Mouse (Mus musculus) lung, postnatal 0 days (tissue): Measurements from ENCODE around the gene Anxa9. TPM values are rescaled to one million over a fixed set of nuclear protein-coding genes. Genes with fewer than 3 reads are reported as not detected.

ENCODE experiments used
- ATAC-seq: fragments of 200-750 bp; cut with Nextera tagmentation; 2 replicates; pipeline ENCODE4 v1.8.0; 2017; ENCODE audit warnings: moderate library complexity
- DNase-seq: peaks from one replicate; pipeline ENCODE4 v3.0.0-alpha.2; 2016; ENCODE audit warnings: low spot score
- H3K27ac ChIP-seq: fragments of 300-500 bp; sonication (generic); 2 replicates; pipeline ENCODE4 v1.5.1; 2014; ENCODE audit warnings: antibody characterized with exemption, mild to moderate bottlenecking, low read length, mixed read lengths
- H3K27me3 ChIP-seq: fragments of 300-500 bp; sonication (generic); replicated peaks from 2 replicates; pipeline ENCODE4 v1.6.1; 2014; ENCODE audit warnings: low read length, mixed read lengths; ENCODE audit not compliant: insufficient read depth
- H3K36me3 ChIP-seq: fragments of 300-500 bp; sonication (generic); 2 replicates; pipeline ENCODE4 v1.6.1; 2014; ENCODE audit warnings: low read length, mixed read lengths; ENCODE audit not compliant: insufficient read depth
- H3K4me1 ChIP-seq: fragments of 300-500 bp; sonication (generic); 2 replicates; pipeline ENCODE4 v1.6.1; 2014; ENCODE audit warnings: antibody characterized with exemption, low read depth, low read length, mixed read lengths; ENCODE audit not compliant: insufficient read depth
- H3K4me2 ChIP-seq: fragments of 300-500 bp; sonication (generic); replicated peaks from 2 replicates; pipeline ENCODE4 v1.6.1; 2014; ENCODE audit warnings: low read depth, mild to moderate bottlenecking, low read length, moderate library complexity, mixed read lengths
- H3K4me3 ChIP-seq: fragments of 300-500 bp; sonication (generic); 2 replicates; pipeline ENCODE4 v1.5.1; 2014; ENCODE audit warnings: low read depth, low read length
- H3K9ac ChIP-seq: fragments of 300-500 bp; sonication (generic); replicated peaks from 2 replicates; pipeline ENCODE4 v1.6.1; 2014; ENCODE audit warnings: low read depth, mild to moderate bottlenecking
- H3K9me3 ChIP-seq: fragments of 300-500 bp; sonication (generic); 2 replicates; pipeline ENCODE4 v1.6.1; 2016; ENCODE audit warnings: low read length, mixed read lengths
- CTCF ChIP-seq: IDR thresholded peaks from 2 replicates; pipeline ENCODE4 v1.5.1; 2016; ENCODE audit warnings: antibody characterized with exemption, mild to moderate bottlenecking
- EP300 ChIP-seq: IDR thresholded peaks from 2 replicates; pipeline ENCODE4 v1.6.1; 2016; ENCODE audit warnings: antibody characterized with exemption, mild to moderate bottlenecking, control low read depth
- WGBS: fragments of 180-500 bp; shearing (Covaris S2); extraction: QIAGEN DNeasy Blood & Tissue Kit; methylation state at CpG from one replicate; pipeline ENCODE4 v1.1.7; 2014; 5-methylcytosine and 5-hydroxymethylcytosine counted together
- polyA plus RNA-seq: library from polyadenylated mRNA; unstranded; fragments of >200 nt; fragmentation: Nextera tagmentation; extraction: Ambion mirVana; gene quantifications from 2 replicates; pipeline ENCODE4 v1.2.1, GENCODE M21; 2015

Gene Anxa9
- polyA plus RNA-seq, 1 experiment from 2014 or later: 1.4 TPM

DNA sequence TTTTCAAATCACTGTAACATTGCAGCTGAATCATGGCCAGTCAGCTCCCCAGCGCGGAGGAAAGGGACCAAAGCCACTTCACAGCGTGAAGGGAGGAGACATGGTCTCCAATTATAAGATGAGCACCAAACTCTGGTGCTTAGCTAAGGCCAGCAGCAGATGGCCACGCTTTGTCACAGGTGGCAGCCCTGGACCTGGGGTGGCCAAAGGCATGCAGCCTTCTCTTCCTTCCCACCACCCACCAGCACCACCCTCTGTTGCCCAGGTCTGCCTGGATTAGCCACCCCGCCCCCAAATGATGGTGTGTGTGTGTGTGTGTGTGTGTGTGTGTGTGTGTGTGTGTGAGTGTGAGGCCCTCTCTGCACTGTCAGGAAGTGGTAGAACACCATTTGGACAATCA is 33.5 kb downstream of the Anxa9 start:
- TF ChIP-seq CTCF (no peak), EP300 (no peak)
- DNase-seq: no peak
- 85% methylated on average over 5 of the region's 5 CpGs for WGBS
- no peaks in the 10 kb centered on the region for H3K36me3 ChIP-seq
- no peak overlapping the region for H3K27ac ChIP-seq
- H3K4me1 ChIP-seq: no peaks in the 10 kb centered on the region
- no peaks in the 10 kb centered on the region for H3K9me3 ChIP-seq
- no peak overlapping the region for H3K9ac ChIP-seq
- no peak overlapping the region for H3K4me2 ChIP-seq
- H3K27me3 ChIP-seq: no peaks in the 10 kb centered on the region
- no peak overlapping the region for H3K4me3 ChIP-seq
- no peak for ATAC-seq

DNA sequence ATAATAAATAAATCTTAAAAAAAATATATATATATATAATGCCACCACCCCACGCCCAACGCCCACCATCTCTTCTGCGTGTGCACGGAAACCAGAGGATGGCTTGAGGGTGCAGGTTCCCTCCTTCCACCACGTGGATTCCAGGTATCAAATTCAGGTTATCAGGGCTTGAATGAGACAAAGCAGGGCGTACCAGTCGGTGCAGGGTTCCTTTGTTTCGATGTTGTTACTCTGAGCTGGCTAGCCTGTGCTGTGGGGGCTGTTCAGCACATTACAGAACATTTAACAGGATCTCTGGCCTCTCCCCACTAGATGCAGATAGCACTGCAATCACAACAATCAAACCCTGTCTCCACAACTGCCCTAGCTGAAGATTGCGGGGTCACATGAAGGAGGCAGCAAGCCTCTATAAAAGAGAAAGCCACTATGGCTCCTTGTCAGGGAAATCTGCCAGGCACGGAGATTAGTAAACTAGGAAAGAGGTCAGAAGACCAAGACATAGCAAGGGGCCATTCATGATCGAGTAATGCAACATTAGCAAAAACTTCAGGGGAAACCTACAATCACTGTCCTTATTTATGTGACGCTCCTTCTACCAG is 36.1 kb downstream of the Anxa9 start:
- Histone ChIP-seq H3K9ac (no peak overlapping the region), H3K27ac (no peak overlapping the region), H3K4me1 (no peaks in the 10 kb centered on the region), H3K4me2 (no peak overlapping the region), H3K9me3 (no peaks in the 10 kb centered on the region), H3K36me3 (0 out of 2 replicates have a peak, but pooled peaks cover 7% of the 10 kb centered on the region), H3K4me3 (no peak overlapping the region), H3K27me3 (no peaks in the 10 kb centered on the region)
- ATAC-seq (no peak), DNase-seq (no peak)
- TF ChIP-seq CTCF: no peak
- no peak for TF ChIP-seq EP300
- WGBS: 83% methylated on average over 12 of the region's 12 CpGs

DNA sequence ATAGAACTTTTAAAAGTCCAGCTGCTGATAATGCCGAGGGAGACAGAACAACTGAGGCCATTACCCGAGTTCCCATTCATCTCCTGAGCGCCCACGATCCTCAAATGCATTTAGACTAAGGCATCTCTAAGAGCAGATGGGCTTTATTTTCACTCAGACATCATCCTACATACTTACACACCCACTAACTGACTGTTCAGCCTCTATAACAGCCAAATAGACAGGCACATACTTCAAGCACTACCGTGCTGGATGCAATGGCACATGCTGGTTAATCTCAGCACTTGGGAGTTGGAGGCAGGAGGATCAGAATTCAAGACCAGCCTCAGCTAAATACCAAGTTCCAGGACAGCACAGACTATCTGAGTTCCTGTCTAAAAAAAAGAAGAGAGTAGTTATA is 37.2 kb downstream of the Anxa9 start:
- H3K27me3 ChIP-seq: no peaks in the 10 kb centered on the region
- 0 out of 2 replicates have a peak, but pooled peaks cover 7% of the 10 kb centered on the region for H3K36me3 ChIP-seq
- TF ChIP-seq CTCF (no peak), EP300 (no peak)
- no peaks in the 10 kb centered on the region for H3K9me3 ChIP-seq
- H3K4me3 ChIP-seq: no peak overlapping the region
- H3K4me2 ChIP-seq: no peak overlapping the region
- H3K4me1 ChIP-seq: no peaks in the 10 kb centered on the region
- no peak overlapping the region for H3K9ac ChIP-seq
- DNase-seq (no peak), ATAC-seq (no peak)
- WGBS: 82% methylated on average over 5 of the region's 5 CpGs
- H3K27ac ChIP-seq: no peak overlapping the region

DNA sequence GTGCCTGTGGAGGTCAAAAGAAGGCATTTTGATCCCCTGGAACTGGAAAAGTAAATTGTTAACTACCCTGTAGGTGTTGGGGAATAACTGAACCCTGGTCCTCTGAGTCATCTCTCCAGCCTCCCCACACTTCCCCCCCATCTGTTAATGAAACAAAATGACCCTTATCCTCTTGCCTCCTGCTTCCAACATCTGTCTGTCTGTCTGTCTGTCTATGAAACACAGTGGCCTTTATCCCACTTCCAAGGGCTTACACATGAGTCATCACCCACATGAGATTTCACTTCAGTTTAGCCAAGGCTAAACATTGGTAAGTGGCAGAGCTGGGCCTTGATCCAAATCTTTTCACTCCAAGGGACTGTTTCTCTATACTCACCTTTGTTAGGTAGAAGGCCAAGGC is 39.1 kb downstream of the Anxa9 start:
- Histone ChIP-seq H3K9ac (no peak overlapping the region), H3K36me3 (peaks cover 13% of the 10 kb centered on the region), H3K4me2 (no peak overlapping the region), H3K27ac (no peak overlapping the region), H3K4me3 (no peak overlapping the region), H3K9me3 (no peaks in the 10 kb centered on the region), H3K4me1 (no peaks in the 10 kb centered on the region), H3K27me3 (no peaks in the 10 kb centered on the region)
- no peak for DNase-seq
- no peak for ATAC-seq
- no peak for TF ChIP-seq CTCF
- TF ChIP-seq EP300: no peak

DNA sequence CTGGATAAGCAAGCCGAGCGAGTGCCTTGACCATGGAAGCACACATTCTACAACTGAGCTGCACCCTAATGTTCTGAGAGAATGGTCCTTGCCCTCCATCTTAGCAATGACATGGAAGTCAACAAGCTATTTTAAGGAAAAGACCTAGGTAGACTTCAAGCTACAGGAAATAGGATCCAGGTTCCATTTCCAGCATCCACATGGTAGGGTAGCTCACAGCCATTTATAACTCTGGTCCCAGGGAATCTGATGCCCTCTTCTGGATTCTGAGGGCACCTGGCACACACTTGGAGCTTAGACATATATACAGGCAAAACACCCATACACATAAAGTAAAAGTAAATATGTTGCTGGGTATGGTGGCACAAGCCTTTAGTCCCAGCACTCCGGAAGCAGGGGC is 40.9 kb downstream of the Anxa9 start:
- TF ChIP-seq EP300: no peak
- no peak for TF ChIP-seq CTCF
- no peak overlapping the region for H3K4me3 ChIP-seq
- WGBS: 93% methylated on average over 3 of the region's 3 CpGs
- H3K9ac ChIP-seq: no peak overlapping the region
- H3K4me2 ChIP-seq: no peak overlapping the region
- no peaks in the 10 kb centered on the region for H3K4me1 ChIP-seq
- no peak overlapping the region for H3K27ac ChIP-seq
- no peak for DNase-seq
- ATAC-seq: no peak
- no peaks in the 10 kb centered on the region for H3K27me3 ChIP-seq
- peaks cover 13% of the 10 kb centered on the region for H3K36me3 ChIP-seq
- no peaks in the 10 kb centered on the region for H3K9me3 ChIP-seq

DNA sequence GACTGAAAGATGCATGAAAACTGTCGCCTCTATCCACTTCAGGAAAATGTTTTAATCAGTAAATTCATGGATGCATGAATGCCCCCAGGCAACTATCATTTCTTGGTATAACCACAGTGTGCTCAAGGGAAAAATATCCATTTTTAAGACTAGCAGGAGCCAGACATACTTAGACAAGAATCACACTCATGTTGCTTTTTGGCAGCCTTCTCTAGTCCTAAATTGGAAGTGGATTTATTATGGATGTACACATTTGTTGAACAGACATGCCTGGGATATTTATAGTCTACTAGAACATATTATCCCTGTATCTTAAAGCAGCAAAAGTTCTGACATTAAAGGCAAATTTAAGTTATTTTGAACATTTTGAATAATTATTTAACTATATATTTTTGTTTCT is 42.3 kb downstream of the Anxa9 start:
- Histone ChIP-seq H3K4me2 (no peak overlapping the region), H3K27me3 (no peaks in the 10 kb centered on the region), H3K4me1 (no peaks in the 10 kb centered on the region), H3K36me3 (peaks cover 23% of the 10 kb centered on the region), H3K9me3 (no peaks in the 10 kb centered on the region), H3K27ac (no peak overlapping the region), H3K4me3 (no peak overlapping the region), H3K9ac (no peak overlapping the region)
- no peak for TF ChIP-seq CTCF
- TF ChIP-seq EP300: no peak
- no peak for ATAC-seq
- 80% methylated on average over 1 of the region's 1 CpGs for WGBS
- no peak for DNase-seq
